In genomic region chr4:134856056-134856455, GRCm38 (mm10) we compare ENCODE assay signal across 25 mouse cellular contexts. TPM values are rescaled to one million over a fixed set of nuclear protein-coding genes. Genes with fewer than 3 reads are reported as not detected.
DNase-seq lines count a peak whose midpoint lies in the region; ATAC-seq and TF ChIP-seq lines count a peak whose summit lies in the region.
"Had no signal": no experiment of that assay in that cellular context is flagged by ENCODE, and none has a peak within 500 bp of the region (broad histone marks: within the 10 kb centered on the region; RNA-seq: fewer than 3 reads in every experiment).

No protein-coding gene starts in this region.

- no peak overlapping the region for H3K4me2 ChIP-seq in lung, embryonic 14.5 days
- no peak overlapping the region; the same call in 1 of the 2 replicates for H3K4me2 ChIP-seq in stomach, embryonic 15.5 days
- H3K4me2 ChIP-seq in intestine, embryonic 16.5 days (ENCODE audit: low read depth, low read length): no peak overlapping the region
- H3K4me2 ChIP-seq: heart, embryonic 13.5 days had no signal

- H3K36me3 ChIP-seq in lung, embryonic 14.5 days (ENCODE audit: insufficient read depth): no peaks in the 10 kb centered on the region
- H3K36me3 ChIP-seq in embryonic facial prominence, embryonic 10.5 days (replicated peaks): no peaks in the 10 kb centered on the region
- no peaks in the 10 kb centered on the region for H3K36me3 ChIP-seq in limb, embryonic 10.5 days
- no peaks in the 10 kb centered on the region for H3K36me3 ChIP-seq in stomach, embryonic 15.5 days
- H3K36me3 ChIP-seq in intestine, embryonic 16.5 days (ENCODE audit: control insufficient read depth, insufficient read depth, low read length): no peaks in the 10 kb centered on the region
- H3K36me3 ChIP-seq: heart, embryonic 13.5 days had no signal

- no peak overlapping the region for H3K9ac ChIP-seq in lung, embryonic 14.5 days
- no peak overlapping the region for H3K9ac ChIP-seq in stomach, embryonic 15.5 days
- H3K9ac ChIP-seq in intestine, embryonic 16.5 days (ENCODE audit: low read depth, low read length): no peak overlapping the region
- H3K9ac ChIP-seq: forebrain, postnatal 0 days; heart, embryonic 13.5 days had no signal

- no peaks in the 10 kb centered on the region for H3K9me3 ChIP-seq in lung, embryonic 14.5 days (ENCODE audit: low read depth, low read length)
- no peaks in the 10 kb centered on the region for H3K9me3 ChIP-seq in embryonic facial prominence, embryonic 10.5 days
- H3K9me3 ChIP-seq in limb, embryonic 10.5 days (replicated peaks): no peaks in the 10 kb centered on the region
- no peaks in the 10 kb centered on the region for H3K9me3 ChIP-seq in stomach, embryonic 15.5 days
- no peaks in the 10 kb centered on the region for H3K9me3 ChIP-seq in intestine, embryonic 16.5 days (ENCODE audit: control insufficient read depth, low read length)
- H3K9me3 ChIP-seq: G1E; heart, embryonic 13.5 days had no signal

- no peak for ATAC-seq in lung, embryonic 14.5 days (ENCODE audit: insufficient read depth)
- no peak for ATAC-seq in stomach, embryonic 15.5 days (ENCODE audit: insufficient read depth, low FRiP score, low read depth)
- no peak for ATAC-seq in intestine, embryonic 16.5 days
- ATAC-seq: forebrain, postnatal 0 days; hindbrain, embryonic 16.5 days; intestine, postnatal 0 days had no signal

- DNase-seq in lung, embryonic 14.5 days: no peak
- no peak for DNase-seq in lung, postnatal 4 days
- no peak for DNase-seq in embryonic facial prominence, embryonic 10.5 days (ENCODE audit: low spot score)
- DNase-seq in limb, embryonic 10.5 days (ENCODE audit: low spot score): no peak
- no peak for DNase-seq in frontal cortex, postnatal 10 days (ENCODE audit: low spot score in 2 of 2)
- DNase-seq in layer of hippocampus, postnatal 10 days (ENCODE audit: low spot score in 2 of 2): no peak
- DNase-seq: adrenal gland, postnatal 25 days; cerebellum, adult 2 months; cerebellum, postnatal 36 days; forebrain, postnatal 0 days; heart, adult 11 months; heart, postnatal 36 days; kidney, postnatal 10 days; layer of hippocampus, postnatal 36 days; right cerebral cortex, postnatal 4 days; thymus, adult 18-20 months had no signal

- H3K27me3 ChIP-seq in lung, embryonic 14.5 days (ENCODE audit: insufficient read depth, low read length): no peaks in the 10 kb centered on the region
- H3K27me3 ChIP-seq in embryonic facial prominence, embryonic 10.5 days (replicated peaks; ENCODE audit: low read depth, poor library complexity, severe bottlenecking): peaks cover 29% of the 10 kb centered on the region
- H3K27me3 ChIP-seq in limb, embryonic 10.5 days (ENCODE audit: low read depth, poor library complexity, severe bottlenecking): peaks cover 28% of the 10 kb centered on the region
- no peaks in the 10 kb centered on the region for H3K27me3 ChIP-seq in stomach, embryonic 15.5 days (replicated peaks)
- H3K27me3 ChIP-seq in intestine, embryonic 16.5 days (replicated peaks; ENCODE audit: control insufficient read depth, insufficient read depth, low read length): no peaks in the 10 kb centered on the region

- WGBS in lung, embryonic 14.5 days: 38% methylated on average over 5 of the region's 5 CpGs
- 58% methylated on average over 5 of the region's 5 CpGs for WGBS in embryonic facial prominence, embryonic 10.5 days
- WGBS in limb, embryonic 10.5 days: 59% methylated on average over 5 of the region's 5 CpGs
- WGBS in stomach, embryonic 15.5 days: 47% methylated on average over 5 of the region's 5 CpGs
- WGBS in intestine, embryonic 16.5 days: 48% methylated on average over 5 of the region's 5 CpGs

- no peak for TF ChIP-seq CTCF in lung, embryonic 14.5 days (IDR thresholded peaks at IDR 0.05; ENCODE audit: low read depth)

- peaks cover 9% of the 10 kb centered on the region for H3K4me1 ChIP-seq in lung, embryonic 14.5 days (ENCODE audit: insufficient read depth)
- peaks cover 43% of the 10 kb centered on the region for H3K4me1 ChIP-seq in embryonic facial prominence, embryonic 10.5 days
- peaks cover 29% of the 10 kb centered on the region for H3K4me1 ChIP-seq in limb, embryonic 10.5 days
- H3K4me1 ChIP-seq in stomach, embryonic 15.5 days: peaks cover 4% of the 10 kb centered on the region; the same call in 1 of the 2 replicates
- peaks cover 11% of the 10 kb centered on the region for H3K4me1 ChIP-seq in intestine, embryonic 16.5 days (ENCODE audit: control insufficient read depth, insufficient read depth, low read length)

- peak overlapping the region; percentile 50; the same call in 1 of the 2 replicates for H3K27ac ChIP-seq in lung, embryonic 14.5 days (ENCODE audit: low read depth)
- peak overlapping the region; percentile 60; the same call in 1 of the 2 replicates for H3K27ac ChIP-seq in embryonic facial prominence, embryonic 10.5 days (replicated peaks)
- 0 out of 2 replicates have a peak overlapping the region, but pooled peaks have one; percentile 16 for H3K27ac ChIP-seq in limb, embryonic 10.5 days
- peak overlapping the region; percentile 45 for H3K27ac ChIP-seq in stomach, embryonic 15.5 days
- no peak overlapping the region for H3K27ac ChIP-seq in intestine, embryonic 16.5 days (ENCODE audit: low read length)
- H3K27ac ChIP-seq: heart, embryonic 13.5 days had no signal

- H3K4me3 ChIP-seq in lung, embryonic 14.5 days (ENCODE audit: low read depth, low read length): no peak overlapping the region
- H3K4me3 ChIP-seq in embryonic facial prominence, embryonic 10.5 days: no peak overlapping the region
- 0 out of 2 replicates have a peak overlapping the region, but pooled peaks have one; percentile 4 for H3K4me3 ChIP-seq in limb, embryonic 10.5 days
- H3K4me3 ChIP-seq in stomach, embryonic 15.5 days (replicated peaks): no peak overlapping the region
- H3K4me3 ChIP-seq in intestine, embryonic 16.5 days (ENCODE audit: low read length): no peak overlapping the region
- H3K4me3 ChIP-seq: heart, embryonic 13.5 days had no signal

RNA-seq across cellular contexts. Expression of gene Maco1, which starts 2.9 kb away (rescaled TPM):
- 34.4 and 36.5 TPM in 2 replicates for polyA plus RNA-seq in lung, embryonic 14.5 days (2014; fragmentation: Nextera tagmentation; extraction: Ambion mirVana)
- polyA plus RNA-seq in embryonic facial prominence, embryonic 10.5 days (2016; fragmentation: Nextera tagmentation; extraction: Ambion mirVana): 38.9 and 42.5 TPM in 2 replicates
- polyA plus RNA-seq in limb, embryonic 10.5 days (2016; fragmentation: Nextera tagmentation; extraction: Ambion mirVana): 38.1 and 48.2 TPM in 2 replicates
- polyA plus RNA-seq in stomach, embryonic 15.5 days (2015; fragmentation: Nextera tagmentation; extraction: Ambion mirVana): 38.2 and 41.5 TPM in 2 replicates
- 22.5 and 25.7 TPM in 2 replicates for polyA plus RNA-seq in intestine, embryonic 16.5 days (2015; fragmentation: Nextera tagmentation; extraction: Ambion mirVana)
- total RNA-seq in layer of hippocampus, postnatal 10 days (2021): 10 to 100 TPM; 48.2 to 52.1 TPM

RNA-seq across cellular contexts. Expression of gene Rhd, which starts 8.3 kb away (rescaled TPM):
- 1.6 and 1.7 TPM in 2 replicates for polyA plus RNA-seq in lung, embryonic 14.5 days (2014; fragmentation: Nextera tagmentation; extraction: Ambion mirVana)
- 8.2 and 11.2 TPM in 2 replicates for polyA plus RNA-seq in embryonic facial prominence, embryonic 10.5 days (2016; fragmentation: Nextera tagmentation; extraction: Ambion mirVana)
- 9.7 and 9.8 TPM in 2 replicates for polyA plus RNA-seq in limb, embryonic 10.5 days (2016; fragmentation: Nextera tagmentation; extraction: Ambion mirVana)
- polyA plus RNA-seq in stomach, embryonic 15.5 days (2015; fragmentation: Nextera tagmentation; extraction: Ambion mirVana): 18.4 and 39.4 TPM in 2 replicates
- 3.6 and 10.1 TPM in 2 replicates for polyA plus RNA-seq in intestine, embryonic 16.5 days (2015; fragmentation: Nextera tagmentation; extraction: Ambion mirVana)
- total RNA-seq in layer of hippocampus, postnatal 10 days (2021): not detected
- total RNA-seq: gastrocnemius, adult 18-20 months; layer of hippocampus, adult 18-20 months; layer of hippocampus, postnatal 36 days; left cerebral cortex, postnatal 14 days had no signal

RNA-seq across cellular contexts. Expression of gene Tmem50a, which starts 58.8 kb away (rescaled TPM):
- 151 and 155 TPM in 2 replicates for polyA plus RNA-seq in lung, embryonic 14.5 days (2014; fragmentation: Nextera tagmentation; extraction: Ambion mirVana)
- 127 and 133 TPM in 2 replicates for polyA plus RNA-seq in embryonic facial prominence, embryonic 10.5 days (2016; fragmentation: Nextera tagmentation; extraction: Ambion mirVana)
- polyA plus RNA-seq in limb, embryonic 10.5 days (2016; fragmentation: Nextera tagmentation; extraction: Ambion mirVana): 129 and 133 TPM in 2 replicates
- polyA plus RNA-seq in stomach, embryonic 15.5 days (2015; fragmentation: Nextera tagmentation; extraction: Ambion mirVana): 167 and 170 TPM in 2 replicates
- 146 and 155 TPM in 2 replicates for polyA plus RNA-seq in intestine, embryonic 16.5 days (2015; fragmentation: Nextera tagmentation; extraction: Ambion mirVana)
- 100 to 1,000 TPM; 116 to 123 TPM for total RNA-seq in layer of hippocampus, postnatal 10 days (2021)
